Comparison of ENCODE assay signal across 18 mouse cellular contexts in the genomic region with DNA sequence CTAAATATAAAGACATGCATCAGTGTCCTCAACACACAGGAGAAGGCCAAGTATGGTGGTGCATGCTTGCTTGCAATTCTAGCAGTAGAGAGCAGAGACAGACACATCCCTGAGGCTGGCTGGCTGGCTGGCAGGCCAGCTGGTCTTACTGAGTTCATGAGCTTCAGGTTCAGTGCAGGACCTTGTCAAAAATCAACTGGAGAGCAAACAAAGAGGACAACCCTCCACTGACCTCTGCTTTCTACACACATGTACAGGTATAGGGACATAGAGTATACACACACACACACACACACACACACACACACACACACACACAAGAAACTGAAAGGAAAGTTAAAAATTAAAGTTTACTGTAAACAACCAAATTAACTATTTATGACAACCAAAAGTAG. TPM values are rescaled to one million over a fixed set of nuclear protein-coding genes. Genes with fewer than 3 reads are reported as not detected.
A peak's percentile ranks its signal among the peaks of the same experiment; 100 is the strongest.
DNase-seq lines count a peak whose midpoint lies in the region; ATAC-seq and TF ChIP-seq lines count a peak whose summit lies in the region.
"Had no signal": no experiment of that assay in that cellular context is flagged by ENCODE, and none has a peak within 500 bp of the region (broad histone marks: within the 10 kb centered on the region; RNA-seq: fewer than 3 reads in every experiment).

No protein-coding gene starts in this region.

- no peaks in the 10 kb centered on the region for H3K27me3 ChIP-seq in liver, embryonic 14.5 days (ENCODE audit: control insufficient read depth, insufficient read depth, low read length)
- no peaks in the 10 kb centered on the region for H3K27me3 ChIP-seq in liver, embryonic 12.5 days (replicated peaks)
- H3K27me3 ChIP-seq in Patski, result no peaks in the 10 kb centered on the region
- H3K27me3 ChIP-seq in intestine, embryonic 16.5 days (replicated peaks; ENCODE audit: control insufficient read depth, insufficient read depth, low read length), result no peaks in the 10 kb centered on the region
- no peaks in the 10 kb centered on the region for H3K27me3 ChIP-seq in liver, postnatal 0 days (ENCODE audit: insufficient read depth, low read length)
- H3K27me3 ChIP-seq: forebrain, embryonic 13.5 days; heart, embryonic 12.5 days had no signal

- no peak for DNase-seq in liver, embryonic 14.5 days (ENCODE audit: low read depth in 3 of 3, low spot score in 3 of 3)
- no peak for DNase-seq in Patski (ENCODE audit: low read depth, low spot score)
- DNase-seq in liver, postnatal 0 days, result peak; percentile 20
- no peak for DNase-seq in yolk sac, embryonic 10.5 days (ENCODE audit: low spot score)
- DNase-seq in ovary, postnatal 36 days (ENCODE audit: low spot score), result no peak
- DNase-seq: adrenal gland, adult 8-10 months; adrenal gland, postnatal 36 days; cerebellum, adult 2 months; cerebellum, postnatal 10 days; forebrain, postnatal 0 days; gastrocnemius, postnatal 25 days; heart, postnatal 36 days had no signal

- POLR2A ChIA-PET in Patski (lab: Charles Lee), result interaction anchor here (0.7 to 1.0 kb wide), 2 partner anchors 11 to 12 kb away, joined by 3 read pairs; no protein-coding TSS in a partner anchor

- TF ChIP-seq EP300 in liver, embryonic 14.5 days (IDR thresholded peaks at IDR 0.05; ENCODE audit: low read depth), result no peak
- TF ChIP-seq EP300 in liver, postnatal 0 days (IDR thresholded peaks at IDR 0.05; ENCODE audit: low read depth), result no peak

- H3K36me3 ChIP-seq in liver, embryonic 14.5 days (replicated peaks; ENCODE audit: control insufficient read depth, insufficient read depth, low read depth), result no peaks in the 10 kb centered on the region
- no peaks in the 10 kb centered on the region for H3K36me3 ChIP-seq in liver, embryonic 12.5 days
- no peaks in the 10 kb centered on the region for H3K36me3 ChIP-seq in intestine, embryonic 16.5 days (ENCODE audit: control insufficient read depth, insufficient read depth, low read length)
- no peaks in the 10 kb centered on the region; the same call in 1 of the 2 replicates for H3K36me3 ChIP-seq in liver, postnatal 0 days (replicated peaks; ENCODE audit: insufficient read depth, low read length)
- H3K36me3 ChIP-seq: embryonic facial prominence, embryonic 10.5 days; heart, embryonic 12.5 days had no signal

- ATAC-seq in liver, embryonic 14.5 days (ENCODE audit: insufficient read depth), result peak; percentile 53
- no peak for ATAC-seq in liver, embryonic 12.5 days
- ATAC-seq in Patski, result peak; percentile 14
- no peak for ATAC-seq in intestine, embryonic 16.5 days
- ATAC-seq in liver, postnatal 0 days, result peak; percentile 91
- ATAC-seq: forebrain, embryonic 13.5 days; forebrain, postnatal 0 days had no signal

- TF ChIP-seq CTCF in liver, embryonic 14.5 days (IDR thresholded peaks at IDR 0.05; ENCODE audit: low read depth), result no peak
- TF ChIP-seq CTCF in Patski (IDR thresholded peaks at IDR 0.05), result no peak
- TF ChIP-seq CTCF in liver, postnatal 0 days (IDR thresholded peaks at IDR 0.05; ENCODE audit: low read depth), result no peak

- peaks cover 0 to 7% of the 10 kb centered on the region in 2 experiments; a peak in 2 of 4 replicates for H3K4me1 ChIP-seq in liver, embryonic 14.5 days (replicated peaks; ENCODE audit: control insufficient read depth in 2 of 2, insufficient read depth in 2 of 2, low read length in 1 of 2)
- 0 out of 2 replicates have a peak, but pooled peaks cover 4% of the 10 kb centered on the region for H3K4me1 ChIP-seq in liver, embryonic 12.5 days
- H3K4me1 ChIP-seq in intestine, embryonic 16.5 days (ENCODE audit: control insufficient read depth, insufficient read depth, low read length), result peaks cover 22% of the 10 kb centered on the region
- peaks cover 38% of the 10 kb centered on the region for H3K4me1 ChIP-seq in liver, postnatal 0 days (ENCODE audit: insufficient read depth)
- H3K4me1 ChIP-seq: forebrain, embryonic 13.5 days had no signal

- no peak overlapping the region for H3K4me2 ChIP-seq in liver, embryonic 14.5 days (ENCODE audit: low read depth)
- no peak overlapping the region for H3K4me2 ChIP-seq in liver, embryonic 12.5 days
- no peak overlapping the region for H3K4me2 ChIP-seq in intestine, embryonic 16.5 days (ENCODE audit: low read depth, low read length)
- peak overlapping the region; percentile 46 for H3K4me2 ChIP-seq in liver, postnatal 0 days (ENCODE audit: low read depth, low read length)
- H3K4me2 ChIP-seq: forebrain, embryonic 13.5 days; heart, embryonic 12.5 days had no signal

- H3K9me3 ChIP-seq in liver, embryonic 14.5 days (ENCODE audit: control insufficient read depth, low read length), result no peaks in the 10 kb centered on the region
- H3K9me3 ChIP-seq in liver, embryonic 12.5 days (replicated peaks), result no peaks in the 10 kb centered on the region
- no peaks in the 10 kb centered on the region for H3K9me3 ChIP-seq in intestine, embryonic 16.5 days (ENCODE audit: control insufficient read depth, low read length)
- no peaks in the 10 kb centered on the region for H3K9me3 ChIP-seq in liver, postnatal 0 days (ENCODE audit: low read length)
- H3K9me3 ChIP-seq: embryonic facial prominence, embryonic 10.5 days; forebrain, embryonic 13.5 days; heart, embryonic 12.5 days had no signal

- no peak overlapping the region for H3K9ac ChIP-seq in liver, embryonic 14.5 days (replicated peaks)
- no peak overlapping the region for H3K9ac ChIP-seq in liver, embryonic 12.5 days
- no peak overlapping the region for H3K9ac ChIP-seq in intestine, embryonic 16.5 days (ENCODE audit: low read depth, low read length)
- no peak overlapping the region for H3K9ac ChIP-seq in liver, postnatal 0 days (replicated peaks)
- H3K9ac ChIP-seq: forebrain, embryonic 13.5 days; forebrain, postnatal 0 days; heart, embryonic 12.5 days had no signal

- CTCF ChIA-PET in Patski (lab: Charles Lee), result interaction anchor here (1.3 to 2.9 kb wide), 3 partner anchors 8 to 15 kb away, joined by 4 to 7 read pairs (median 5); no protein-coding TSS in a partner anchor

- H3K27ac ChIP-seq in liver, embryonic 14.5 days, result no peak overlapping the region
- no peak overlapping the region for H3K27ac ChIP-seq in liver, embryonic 12.5 days
- peak overlapping the region; percentile 52; the same call in 1 of the 2 replicates for H3K27ac ChIP-seq in intestine, embryonic 16.5 days (ENCODE audit: low read length)
- peak overlapping the region; percentile 87 for H3K27ac ChIP-seq in liver, postnatal 0 days (ENCODE audit: low read depth)
- H3K27ac ChIP-seq: embryonic facial prominence, embryonic 10.5 days; forebrain, embryonic 13.5 days had no signal

- in situ Hi-C loops in Patski (cut with MboI; ENCODE audit: low pct_unique_long_range_greater_than_20kb), result no loop called here

- no peak overlapping the region for H3K4me3 ChIP-seq in liver, embryonic 14.5 days (ENCODE audit: insufficient read depth in 1 of 2, low read depth in 2 of 2, low read length in 2 of 2)
- no peak overlapping the region for H3K4me3 ChIP-seq in liver, embryonic 12.5 days
- no peak overlapping the region for H3K4me3 ChIP-seq in intestine, embryonic 16.5 days (ENCODE audit: low read length)
- H3K4me3 ChIP-seq in liver, postnatal 0 days (ENCODE audit: low read depth, low read length), result no peak overlapping the region
- H3K4me3 ChIP-seq: embryonic facial prominence, embryonic 10.5 days; forebrain, embryonic 13.5 days; heart, embryonic 12.5 days had no signal

RNA-seq across cellular contexts. Expression of a gene that starts 21.2 kb away (rescaled TPM):
- polyA plus RNA-seq in liver, embryonic 14.5 days (2012; rRNA removed), result 1.3 and 1.8 TPM in 2 replicates
- polyA plus RNA-seq in liver, embryonic 14.5 days (2014; fragmentation: Nextera tagmentation; extraction: Ambion mirVana), result 2.4 and 2.8 TPM in 2 replicates
- polyA plus RNA-seq in liver, embryonic 12.5 days (2016; fragmentation: Nextera tagmentation; extraction: Ambion mirVana), result 2.3 and 3.0 TPM in 2 replicates
- 21.6 TPM for polyA plus RNA-seq in Patski (2021)
- polyA plus RNA-seq in intestine, embryonic 16.5 days (2015; fragmentation: Nextera tagmentation; extraction: Ambion mirVana), result 22.9 and 24.3 TPM in 2 replicates
- polyA plus RNA-seq in liver, postnatal 0 days (2015; fragmentation: Nextera tagmentation; extraction: Ambion mirVana), result 9.2 and 10.3 TPM in 2 replicates

RNA-seq across cellular contexts. Expression of a gene that starts 42.1 kb away (rescaled TPM):
- 11.2 and 12.8 TPM in 2 replicates for polyA plus RNA-seq in liver, embryonic 14.5 days (2012; rRNA removed)
- 7.5 and 11.9 TPM in 2 replicates for polyA plus RNA-seq in liver, embryonic 14.5 days (2014; fragmentation: Nextera tagmentation; extraction: Ambion mirVana)
- polyA plus RNA-seq in liver, embryonic 12.5 days (2016; fragmentation: Nextera tagmentation; extraction: Ambion mirVana), result 26.4 and 31.0 TPM in 2 replicates
- polyA plus RNA-seq in Patski (2021), result 787 TPM
- polyA plus RNA-seq in intestine, embryonic 16.5 days (2015; fragmentation: Nextera tagmentation; extraction: Ambion mirVana), result 1,466 and 1,574 TPM in 2 replicates
- 7.3 and 7.7 TPM in 2 replicates for polyA plus RNA-seq in liver, postnatal 0 days (2015; fragmentation: Nextera tagmentation; extraction: Ambion mirVana)

RNA-seq across cellular contexts. Expression of a gene that starts 47.4 kb away (rescaled TPM):
- 0.12 and 0.13 TPM in 2 replicates for polyA plus RNA-seq in liver, embryonic 14.5 days (2012; rRNA removed)
- 0.09 and 0.22 TPM in 2 replicates for polyA plus RNA-seq in liver, embryonic 14.5 days (2014; fragmentation: Nextera tagmentation; extraction: Ambion mirVana)
- polyA plus RNA-seq in liver, embryonic 12.5 days (2016; fragmentation: Nextera tagmentation; extraction: Ambion mirVana), result 0.13 TPM in 1 of 2 replicates, not detected in the other
- polyA plus RNA-seq in Patski (2021), result 0.05 TPM
- polyA plus RNA-seq in intestine, embryonic 16.5 days (2015; fragmentation: Nextera tagmentation; extraction: Ambion mirVana), result 2.6 TPM in 2 replicates
- polyA plus RNA-seq in liver, postnatal 0 days (2015; fragmentation: Nextera tagmentation; extraction: Ambion mirVana), result 0.67 and 0.80 TPM in 2 replicates
- polyA plus RNA-seq: forebrain, embryonic 13.5 days; forebrain, postnatal 0 days; heart, embryonic 12.5 days; hindbrain, embryonic 11.5 days had no signal

Comparison
In these comparisons a context has a peak if more than half of its experiments do, and no peak if none do; other contexts are left out.
1. ATAC-seq: peak in liver, embryonic 14.5 days (single experiment), Patski (single experiment) and liver, postnatal 0 days (single experiment); none in liver, embryonic 12.5 days (single experiment) and intestine, embryonic 16.5 days (single experiment).
2. H3K27ac ChIP-seq: peak in intestine, embryonic 16.5 days (single experiment) and liver, postnatal 0 days (single experiment); none in liver, embryonic 14.5 days (single experiment) and liver, embryonic 12.5 days (single experiment).
3. RNA of a gene that starts 42.1 kb away (polyA plus RNA-seq): 1,466 to 1,574 TPM in intestine, embryonic 16.5 days and 787 TPM in Patski (single experiment); 26.4 to 31.0 TPM in liver, embryonic 12.5 days, 7.5 to 12.8 TPM in liver, embryonic 14.5 days and 7.3 to 7.7 TPM in liver, postnatal 0 days; every median in the first group is over 10 times any median in the second.